Mouse (Mus musculus) heart, adult 2 months (tissue): ENCODE data around the gene Ppt2.

Experiments
- CTCF ChIP-seq: fragments of 200-600 bp; IDR thresholded peaks from 2 replicates; pipeline ENCODE4 v1.8.1; 2022; ENCODE audit warnings: antibody characterized with exemption, mild to moderate bottlenecking, moderate library complexity
- POLR2A ChIP-seq: fragments of 200-500 bp; IDR thresholded peaks from 2 replicates; pipeline ENCODE4 v1.6.1; 2011; ENCODE audit warnings: mild to moderate bottlenecking, low read depth, low read length, control low read depth; ENCODE audit not compliant: insufficient read depth

DNA sequence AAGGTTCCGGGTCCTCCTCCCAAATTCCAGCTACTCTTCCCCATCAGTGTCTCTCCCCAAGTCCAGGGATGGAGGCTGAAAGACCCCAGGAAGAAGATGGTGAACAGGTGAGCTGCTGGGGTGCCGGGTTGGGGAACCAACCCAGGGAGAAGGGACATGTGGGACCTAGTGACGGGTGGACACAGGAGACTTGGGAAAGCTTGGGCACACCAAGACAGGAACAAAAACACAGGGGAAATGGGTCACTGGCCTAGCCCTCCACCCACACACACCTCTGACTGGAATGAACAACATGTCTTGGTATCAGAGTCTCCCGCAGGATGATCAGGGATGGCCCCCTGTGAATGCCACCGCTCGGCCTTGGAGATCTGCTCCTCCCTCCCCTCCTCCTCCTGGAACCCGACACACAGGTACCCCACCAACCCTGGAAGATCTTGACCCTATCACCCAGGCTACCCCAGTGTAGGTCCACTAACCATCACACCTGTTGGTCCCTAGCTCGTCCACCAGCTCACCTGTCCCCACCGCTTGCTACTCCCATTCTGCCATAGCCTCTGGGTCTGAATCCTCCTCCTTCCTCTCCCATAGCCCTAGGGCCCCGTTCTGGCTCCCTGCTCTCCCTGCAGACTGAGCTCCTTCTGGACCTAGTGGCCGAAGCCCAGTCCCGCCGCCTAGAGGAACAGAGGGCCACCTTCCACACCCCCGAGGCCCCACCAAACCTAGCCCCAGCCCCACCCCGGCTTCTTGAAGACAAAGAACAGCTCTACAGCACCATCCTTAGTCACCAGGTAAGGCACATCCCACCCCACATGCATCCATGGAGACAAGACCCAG is 37.9 kb downstream of the Ppt2 start:
- no peak for TF ChIP-seq POLR2A
- TF ChIP-seq CTCF, result no peak
